Mouse (Mus musculus) common myeloid progenitor, adult 5-6 weeks (primary cell): ENCODE results near the gene Per1. TPM values are rescaled to one million over a fixed set of nuclear protein-coding genes. Genes with fewer than 3 reads are reported as not detected.

Source experiments
- total RNA-seq: library from RNA; stranded (forward); fragments of 200-1000, 187-1606 nt; gene quantifications from 2 replicates; pipeline ENCODE4 v1.2.3, GENCODE M21; 2017

Per1 gene
- total RNA-seq, 1 experiment from 2014 or later: 16.9 TPM

Other genes with a start within 250 kb of the Per1 start
- 36.8 and 38.4 TPM in 2 replicates for gene Ndel1, start 223.4 kb upstream of the Per1 start, total RNA-seq
- 0.23 TPM in 1 of 2 replicates, not detected in the other for gene Rnf222, start 206.7 kb upstream of the Per1 start, total RNA-seq
- gene Rpl26, start 193.6 kb upstream of the Per1 start, total RNA-seq: 5,501 and 6,055 TPM in 2 replicates
- not detected in 2 replicates for gene Odf4, start 168.1 kb upstream of the Per1 start, total RNA-seq
- 0.14 and 1.1 TPM in 2 replicates for gene Arhgef15, start 137.7 kb upstream of the Per1 start, total RNA-seq
- 1.4 and 2.1 TPM in 2 replicates for gene Slc25a35, start 127.1 kb upstream of the Per1 start, total RNA-seq
- 36.7 and 39.4 TPM in 2 replicates for gene Rangrf, start 120.0 kb upstream of the Per1 start, total RNA-seq
- gene Pfas, start 86.8 kb upstream of the Per1 start, total RNA-seq: 50.5 and 57.2 TPM in 2 replicates
- gene Ctc1, start 79.3 kb upstream of the Per1 start, total RNA-seq: 18.0 and 30.8 TPM in 2 replicates
- 89.5 and 121 TPM in 2 replicates for gene Aurkb, start 49.6 kb upstream of the Per1 start, total RNA-seq
- 4.5 and 5.4 TPM in 2 replicates for gene Borcs6, start 35.5 kb upstream of the Per1 start, total RNA-seq
- 23.2 and 26.3 TPM in 2 replicates for gene Tmem107, start 24.4 kb upstream of the Per1 start, total RNA-seq
- 7.1 and 10.0 TPM in 2 replicates for gene Vamp2, start 6.7 kb upstream of the Per1 start, total RNA-seq
- not detected in 2 replicates for gene Hes7, start 25.2 kb downstream of the Per1 start, total RNA-seq
- gene 9130213A22Rik, start 27.4 kb downstream of the Per1 start, total RNA-seq: not detected in 2 replicates
- gene Aloxe3, start 30.7 kb downstream of the Per1 start, total RNA-seq: 6.9 TPM in 1 of 2 replicates, not detected in the other
- not detected in 2 replicates for gene Alox12b, start 61.8 kb downstream of the Per1 start, total RNA-seq
- gene Alox8, start 102.6 kb downstream of the Per1 start, total RNA-seq: not detected in 2 replicates
- 0.14 TPM in 1 of 2 replicates, not detected in the other for gene Gucy2e, start 141.8 kb downstream of the Per1 start, total RNA-seq
- 20.3 and 26.5 TPM in 2 replicates for gene Cntrob, start 228.6 kb downstream of the Per1 start, total RNA-seq
- gene Trappc1, start 228.8 kb downstream of the Per1 start, total RNA-seq: 75.4 and 87.8 TPM in 2 replicates
- gene Kcnab3, start 231.0 kb downstream of the Per1 start, total RNA-seq: 0.05 TPM in 1 of 2 replicates, not detected in the other
- gene Rnf227, start 245.2 kb downstream of the Per1 start, total RNA-seq: 8.3 and 9.0 TPM in 2 replicates